Mouse (Mus musculus): ENCODE data around the gene Aven.

DNA sequence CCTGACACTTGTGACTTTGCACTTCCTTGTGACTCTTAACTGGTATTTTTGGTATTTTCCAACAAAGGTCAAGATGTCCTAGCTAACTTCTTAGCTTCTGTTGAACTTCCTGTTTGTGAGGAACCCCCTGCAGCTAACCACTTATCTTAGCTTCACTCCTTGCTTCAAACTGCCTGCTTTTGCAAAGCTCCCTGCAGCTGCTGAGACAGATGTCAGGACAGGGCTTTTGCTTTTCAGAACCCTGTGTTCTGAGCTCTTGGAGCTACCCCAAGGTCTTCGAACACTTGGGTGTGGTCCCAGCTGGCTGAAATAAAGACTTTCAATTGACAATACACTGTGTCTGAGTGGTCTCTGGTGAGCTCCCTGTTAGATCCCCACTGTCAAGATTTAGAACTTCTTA, 184.0 kb downstream of the Aven start:
- TF ChIP-seq EP300 (IDR thresholded peaks at IDR 0.05; ENCODE audit: low read depth) = no peak
- TF ChIP-seq CTCF (IDR thresholded peaks at IDR 0.05; ENCODE audit: low read depth) = no peak

Measured in heart, postnatal 0 days (tissue).